Comparison of ENCODE assay signal across 8 mouse cellular contexts in genomic region chr4:4792992-4793834, GRCm38 (mm10). TPM values are rescaled to one million over a fixed set of nuclear protein-coding genes. Genes with fewer than 3 reads are reported as not detected.
A peak's percentile ranks its signal among the peaks of the same experiment; 100 is the strongest.
DNase-seq lines count a peak whose midpoint lies in the region; ATAC-seq and TF ChIP-seq lines count a peak whose summit lies in the region.

Impad1 (minus strand) TSS chr4:4793355.

- peak; percentile 91 for DNase-seq in B cell, adult 2 months
- peak; percentile 93 for DNase-seq in brain, adult 2 months (ENCODE audit: low read depth, low spot score)
- peak; percentile 93 for DNase-seq in heart, embryonic 10.5 days (ENCODE audit: low spot score)
- DNase-seq in liver, adult 2 months (ENCODE audit: extremely low read depth, low read depth, low spot score) = peak; percentile 72
- peak; percentile 86 for DNase-seq in splenic B cell, adult 2 months (ENCODE audit: low read depth, low spot score)

- H3K27me3 ChIP-seq in heart, embryonic 10.5 days (ENCODE audit: insufficient read depth, poor library complexity, severe bottlenecking) = no peaks in the 10 kb centered on the region
- no peaks in the 10 kb centered on the region for H3K27me3 ChIP-seq in kidney, embryonic 16.5 days (ENCODE audit: insufficient read depth, low read length)
- H3K27me3 ChIP-seq in liver, adult 2 months (ENCODE audit: control insufficient read depth, insufficient read depth, low read length) = no peaks in the 10 kb centered on the region
- no peaks in the 10 kb centered on the region for H3K27me3 ChIP-seq in myocyte (ENCODE audit: control insufficient read depth, insufficient read depth, insufficient read length)
- H3K27me3 ChIP-seq in splenic B cell, adult 2 months (ENCODE audit: control insufficient read depth, insufficient read depth, low read length, poor library complexity, severe bottlenecking) = no peaks in the 10 kb centered on the region

- H3K4me3 ChIP-seq in heart, embryonic 10.5 days = peak within 1 kb of the TSS; percentile 92
- H3K4me3 ChIP-seq in kidney, embryonic 16.5 days (ENCODE audit: low read length) = peak within 1 kb of the TSS; percentile 97
- peak within 1 kb of the TSS; percentile 91 for H3K4me3 ChIP-seq in liver, adult 2 months (ENCODE audit: insufficient read depth, low read depth, low read length)
- peak within 1 kb of the TSS; percentile 71 for H3K4me3 ChIP-seq in myocyte

- H3ac ChIP-seq in myocyte (ENCODE audit: control insufficient read depth, insufficient read length) = peak within 1 kb of the TSS; percentile 71

- H3K4me1 ChIP-seq in heart, embryonic 10.5 days = 0 out of 2 replicates have a peak, but pooled peaks cover 12% of the 10 kb centered on the region
- H3K4me1 ChIP-seq in kidney, embryonic 16.5 days (ENCODE audit: insufficient read depth, low read length) = peaks cover 13% of the 10 kb centered on the region
- peaks cover 8% of the 10 kb centered on the region for H3K4me1 ChIP-seq in liver, adult 2 months (ENCODE audit: control insufficient read depth, insufficient read depth, low read length)

- TF ChIP-seq POLR2A in liver, adult 2 months (IDR thresholded peaks at IDR 0.05; ENCODE audit: extremely low read depth, insufficient read depth, low read length) = peak; percentile 75
- peak; percentile 85 for TF ChIP-seq POLR2A in myocyte (IDR thresholded peaks at IDR 0.05; ENCODE audit: insufficient read length, low read depth)

- peaks cover 15% of the 10 kb centered on the region; the same call in 1 of the 2 replicates for H3K79me2 ChIP-seq in liver, adult 2 months (ENCODE audit: control insufficient read depth, insufficient read depth, low read length)
- H3K79me2 ChIP-seq in myocyte (ENCODE audit: control insufficient read depth, insufficient read depth) = peaks cover 46% of the 10 kb centered on the region

- H3K9me3 ChIP-seq in heart, embryonic 10.5 days = no peaks in the 10 kb centered on the region
- H3K9me3 ChIP-seq in kidney, embryonic 16.5 days (ENCODE audit: low read length) = peaks cover 2% of the 10 kb centered on the region; the same call in 1 of the 2 replicates

- peak within 1 kb of the TSS; percentile 95 for H3K9ac ChIP-seq in kidney, embryonic 16.5 days (replicated peaks; ENCODE audit: low read length)
- peak within 1 kb of the TSS; percentile 92 for H3K9ac ChIP-seq in liver, adult 2 months (ENCODE audit: low read depth, low read length)

- TF ChIP-seq CTCF in liver, adult 2 months (IDR thresholded peaks at IDR 0.05; ENCODE audit: low read depth, low read length) = no peak

- H3K27ac ChIP-seq in heart, embryonic 10.5 days = peak within 1 kb of the TSS; percentile 97
- peak within 1 kb of the TSS; percentile 92 for H3K27ac ChIP-seq in kidney, embryonic 16.5 days (ENCODE audit: low read length)
- peak within 1 kb of the TSS; percentile 66 for H3K27ac ChIP-seq in liver, adult 2 months (replicated peaks; ENCODE audit: insufficient read depth, low read depth, low read length)

- H3K36me3 ChIP-seq in heart, embryonic 10.5 days = no peaks in the 10 kb centered on the region; the same call in 1 of the 2 replicates
- H3K36me3 ChIP-seq in kidney, embryonic 16.5 days (ENCODE audit: insufficient read depth, low read length) = peaks cover 7% of the 10 kb centered on the region; the same call in 1 of the 2 replicates
- H3K36me3 ChIP-seq in liver, adult 2 months (ENCODE audit: control insufficient read depth, insufficient read depth, low read length) = no peaks in the 10 kb centered on the region; the same call in 1 of the 2 replicates
- H3K36me3 ChIP-seq in myocyte (ENCODE audit: control insufficient read depth, insufficient read depth) = peaks cover 3% of the 10 kb centered on the region
- no peaks in the 10 kb centered on the region for H3K36me3 ChIP-seq in splenic B cell, adult 2 months (ENCODE audit: control insufficient read depth, insufficient read depth, low read length, poor library complexity, severe bottlenecking)

- ATAC-seq in erythroblast, adult 5-6 weeks (replicated peaks; ENCODE audit: low FRiP score, poor library complexity, severe bottlenecking) = peak; percentile 92
- peak; percentile 97 for ATAC-seq in kidney, embryonic 16.5 days (ENCODE audit: low FRiP score, low TSS enrichment)

- peak within 1 kb of the TSS; percentile 77 for H3K4me2 ChIP-seq in kidney, embryonic 16.5 days (replicated peaks; ENCODE audit: low read depth, low read length)
- peak within 1 kb of the TSS; percentile 91 for H3K4me2 ChIP-seq in myocyte (ENCODE audit: low read depth)

- WGBS in heart, embryonic 10.5 days = under 1% methylated on average over 47 of the region's 48 CpGs
- WGBS in kidney, embryonic 16.5 days = under 1% methylated on average over 47 of the region's 48 CpGs
- WGBS in liver, adult 2 months = 1% methylated on average over 48 of the region's 48 CpGs

TF ChIP-seq in myocyte, 11 proteins besides CTCF, POLR2A, EP300 and RAD21:
- TF ChIP-seq MYOG (IDR thresholded peaks at IDR 0.05; ENCODE audit: control insufficient read depth in 1 of 3, insufficient read depth in 1 of 3, insufficient read length in 2 of 3, low read depth in 2 of 3) (peak in 2 of 3 experiments; percentile 29 to 54), SRF (IDR thresholded peaks at IDR 0.05; ENCODE audit: control insufficient read depth, insufficient read length, low read depth) (no peak), POLR2AphosphoS2 (IDR thresholded peaks at IDR 0.05; ENCODE audit: insufficient read length, low read depth) (peak; percentile 57), MYOD1 (IDR thresholded peaks at IDR 0.05; ENCODE audit: control insufficient read depth in 1 of 3, insufficient read length in 2 of 3, low read depth in 2 of 3) (peak in 1 of 3 experiments; percentile 47), TCF12 (IDR thresholded peaks at IDR 0.05; ENCODE audit: insufficient read depth, poor library complexity, severe bottlenecking) (no peak)

RNA-seq across cellular contexts. Expression of gene Impad1, which starts in this region (rescaled TPM):
- 13.2 and 17.5 TPM in 2 replicates for total RNA-seq in erythroblast, adult 5-6 weeks (2015; ENCODE audit: low replicate concordance)
- total RNA-seq in erythroblast, adult 5-6 weeks (2017; ENCODE audit: low replicate concordance) = 15.3 and 16.8 TPM in 2 replicates
- 30.4 and 34.5 TPM in 2 replicates for polyA plus RNA-seq in heart, embryonic 10.5 days (2016; fragmentation: Nextera tagmentation; extraction: Ambion mirVana)
- polyA plus RNA-seq in kidney, embryonic 16.5 days (2015; fragmentation: Nextera tagmentation; extraction: Ambion mirVana) = 33.5 and 36.3 TPM in 2 replicates
- total RNA-seq in liver, adult 2 months (2014; rRNA removed) = 26.6 and 27.8 TPM in 2 replicates
- 4.7 and 5.8 TPM in 2 replicates for polyA plus RNA-seq in liver, adult 2 months (2012; rRNA removed)
- 10.7 TPM for polyA plus RNA-seq in myocyte (2012; fragmentation: generic; extraction: Trizol)

Comparison
In these comparisons a context has a peak if more than half of its experiments do, and no peak if none do; other contexts are left out.
1. Peak in every context shown above with its lines: DNase-seq, ATAC-seq, H3K4me3 ChIP-seq and H3K27ac ChIP-seq.